Mouse (Mus musculus) intestine, embryonic 16.5 days (tissue): ENCODE results near the gene Susd4. TPM values are rescaled to one million over a fixed set of nuclear protein-coding genes. Genes with fewer than 3 reads are reported as not detected.
A peak's percentile ranks its signal among the peaks of the same experiment; 100 is the strongest.

ENCODE experiments used
- ATAC-seq: fragments of 200-750 bp; cut with Nextera tagmentation; 2 replicates; pipeline ENCODE4 v1.8.0; 2017; ENCODE audit warnings: moderate TSS enrichment, moderate library complexity
- H3K27ac ChIP-seq: fragments of 300-500 bp; sonication (generic); 2 replicates; pipeline ENCODE4 v1.5.1; 2014; ENCODE audit warnings: mild to moderate bottlenecking, low read length
- H3K27me3 ChIP-seq: fragments of 300-500 bp; sonication (generic); replicated peaks from 2 replicates; pipeline ENCODE4 v1.6.1; 2014; ENCODE audit warnings: low read length, control low read depth, mixed read lengths; ENCODE audit not compliant: control insufficient read depth, insufficient read depth
- H3K36me3 ChIP-seq: fragments of 300-500 bp; sonication (generic); 2 replicates; pipeline ENCODE4 v1.6.1; 2014; ENCODE audit warnings: low read length, control low read depth; ENCODE audit not compliant: control insufficient read depth, insufficient read depth
- H3K4me1 ChIP-seq: fragments of 300-500 bp; sonication (generic); 2 replicates; pipeline ENCODE4 v1.6.1; 2014; ENCODE audit warnings: low read length, control low read depth, mixed read lengths; ENCODE audit not compliant: control insufficient read depth, insufficient read depth
- H3K4me2 ChIP-seq: fragments of 300-500 bp; sonication (generic); 2 replicates; pipeline ENCODE4 v1.6.1; 2014; ENCODE audit warnings: low read depth, low read length, control low read depth
- H3K4me3 ChIP-seq: fragments of 300-500 bp; sonication (generic); 2 replicates; pipeline ENCODE4 v1.5.1; 2014; ENCODE audit warnings: mild to moderate bottlenecking, low read length
- H3K9ac ChIP-seq: fragments of 300-500 bp; sonication (generic); 2 replicates; pipeline ENCODE4 v1.6.1; 2014; ENCODE audit warnings: low read depth, low read length
- H3K9me3 ChIP-seq: fragments of 300-500 bp; sonication (generic); 2 replicates; pipeline ENCODE4 v1.6.1; 2016; ENCODE audit warnings: low read length, control low read depth; ENCODE audit not compliant: control insufficient read depth
- WGBS: fragments of 180-500 bp; shearing (Covaris S2); extraction: QIAGEN DNeasy Blood & Tissue Kit; methylation state at CpG from one replicate; pipeline ENCODE4 v1.1.7; 2014; 5-methylcytosine and 5-hydroxymethylcytosine counted together
- polyA plus RNA-seq: library from polyadenylated mRNA; unstranded; fragments of >200 nt; fragmentation: Nextera tagmentation; extraction: Ambion mirVana; gene quantifications from 2 replicates; pipeline ENCODE4 v1.2.1, GENCODE M21; 2015

Gene Susd4
- polyA plus RNA-seq, 1 experiment from 2014 or later, result 12.3 TPM

DNA sequence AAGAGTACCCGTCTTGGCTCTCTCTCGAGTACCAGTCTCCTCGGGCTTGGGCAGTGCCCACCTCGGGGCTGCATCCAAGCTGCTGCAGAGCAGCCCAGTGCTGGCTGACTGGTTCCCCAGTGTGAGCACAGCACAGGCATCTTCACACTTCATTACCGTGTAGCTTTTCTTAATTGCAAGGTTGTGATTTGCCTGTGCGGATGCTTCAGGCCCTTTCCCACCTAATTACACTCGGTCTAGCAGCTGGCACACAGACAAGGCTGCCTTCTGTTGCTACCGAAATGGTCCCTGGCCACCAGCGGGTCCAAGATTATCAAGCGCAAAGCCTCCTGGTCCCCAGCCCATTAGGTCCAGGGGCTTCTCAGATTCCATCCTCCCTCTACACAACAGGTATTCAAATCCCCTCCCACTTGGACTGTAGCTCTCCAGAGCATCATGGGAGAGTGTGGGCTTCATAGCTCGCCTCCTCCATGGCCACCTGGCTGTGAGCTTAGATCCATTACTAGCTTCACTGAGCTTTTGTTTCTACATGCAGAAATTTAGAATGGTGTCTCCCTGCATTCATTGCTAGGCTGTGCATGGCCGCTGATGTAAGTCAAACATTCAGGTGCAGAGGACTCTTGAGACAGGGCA, 134.0 kb downstream of the Susd4 start:
- 79% methylated on average over 12 of the region's 12 CpGs for WGBS
- no peaks in the 10 kb centered on the region; the same call in 1 of the 2 replicates for H3K4me1 ChIP-seq
- no peaks in the 10 kb centered on the region for H3K9me3 ChIP-seq
- no peak overlapping the region for H3K27ac ChIP-seq
- H3K4me2 ChIP-seq, result no peak overlapping the region
- H3K27me3 ChIP-seq, result no peaks in the 10 kb centered on the region
- no peak for ATAC-seq
- H3K9ac ChIP-seq, result no peak overlapping the region
- H3K4me3 ChIP-seq, result no peak overlapping the region
- no peaks in the 10 kb centered on the region for H3K36me3 ChIP-seq

DNA sequence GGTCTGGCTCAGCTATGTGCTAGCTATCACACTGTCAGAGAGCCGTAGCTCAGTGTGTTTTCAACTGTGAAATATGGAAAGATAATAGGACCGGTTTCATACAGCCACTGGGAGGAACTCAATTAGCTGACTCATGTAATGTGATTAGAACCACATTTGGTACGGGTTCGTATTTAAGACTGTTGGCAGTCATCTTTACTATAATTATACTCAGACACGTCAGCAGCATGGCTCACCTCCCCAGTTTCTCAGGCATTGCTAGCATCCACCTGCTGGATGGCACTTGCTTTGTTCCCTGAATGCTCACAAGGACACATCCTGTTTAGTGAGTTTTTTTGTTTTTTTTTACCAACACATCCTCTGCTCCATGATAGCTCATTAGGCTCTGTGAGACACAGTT, 138.4 kb downstream of the Susd4 start:
- Histone ChIP-seq H3K36me3 (no peaks in the 10 kb centered on the region), H3K4me2 (no peak overlapping the region), H3K27me3 (no peaks in the 10 kb centered on the region), H3K4me3 (no peak overlapping the region), H3K4me1 (peaks cover 5% of the 10 kb centered on the region; the same call in 1 of the 2 replicates), H3K9me3 (no peaks in the 10 kb centered on the region), H3K9ac (no peak overlapping the region), H3K27ac (no peak overlapping the region)
- WGBS, result 72% methylated on average over 5 of the region's 5 CpGs
- ATAC-seq, result no peak

- H3K4me2 ChIP-seq, result no peak overlapping the region
- WGBS, result 61% methylated on average over 3 of the region's 3 CpGs
- no peaks in the 10 kb centered on the region for H3K9me3 ChIP-seq
- no peak overlapping the region for H3K9ac ChIP-seq
- H3K27me3 ChIP-seq, result no peaks in the 10 kb centered on the region
- ATAC-seq, result no peak
- H3K36me3 ChIP-seq, result no peaks in the 10 kb centered on the region
- H3K4me1 ChIP-seq, result peaks cover 12% of the 10 kb centered on the region
- H3K27ac ChIP-seq, result no peak overlapping the region
- H3K4me3 ChIP-seq, result no peak overlapping the region
Observed at GRCm38 (mm10) chr1:182902906-182903305, 139.2 kb downstream of the Susd4 start.

- no peaks in the 10 kb centered on the region for H3K9me3 ChIP-seq
- no peaks in the 10 kb centered on the region for H3K36me3 ChIP-seq
- 49% methylated on average over 3 of the region's 3 CpGs for WGBS
- ATAC-seq, result no peak
- H3K4me1 ChIP-seq, result peaks cover 24% of the 10 kb centered on the region
- H3K27me3 ChIP-seq, result no peaks in the 10 kb centered on the region
- H3K4me2 ChIP-seq, result no peak overlapping the region
- H3K9ac ChIP-seq, result no peak overlapping the region
- no peak overlapping the region for H3K4me3 ChIP-seq
- no peak overlapping the region for H3K27ac ChIP-seq
Observed at GRCm38 (mm10) chr1:182905669-182906068, 142.0 kb downstream of the Susd4 start.

- H3K9ac ChIP-seq, result peak overlapping the region; percentile 35; the same call in 1 of the 2 replicates
- peak; percentile 95 for ATAC-seq
- peaks cover 24% of the 10 kb centered on the region for H3K4me1 ChIP-seq
- H3K36me3 ChIP-seq, result peaks cover 2% of the 10 kb centered on the region; the same call in 1 of the 2 replicates
- no peaks in the 10 kb centered on the region for H3K27me3 ChIP-seq
- no peak overlapping the region for H3K4me3 ChIP-seq
- WGBS, result 13% methylated on average over 14 of the region's 14 CpGs
- H3K9me3 ChIP-seq, result peaks cover 3% of the 10 kb centered on the region
- H3K4me2 ChIP-seq, result peak overlapping the region; percentile 37
- peak overlapping the region; percentile 68 for H3K27ac ChIP-seq
Observed at GRCm38 (mm10) chr1:182908050-182909036, 144.7 kb downstream of the Susd4 start.

- Histone ChIP-seq H3K27ac (peak overlapping the region; percentile 52; the same call in 1 of the 2 replicates), H3K4me3 (no peak overlapping the region), H3K4me2 (no peak overlapping the region), H3K9me3 (peaks cover 3% of the 10 kb centered on the region), H3K9ac (peak overlapping the region; percentile 35), H3K36me3 (peaks cover 2% of the 10 kb centered on the region; the same call in 1 of the 2 replicates), H3K27me3 (no peaks in the 10 kb centered on the region), H3K4me1 (peaks cover 24% of the 10 kb centered on the region)
- WGBS, result 64% methylated on average over 3 of the region's 3 CpGs
- ATAC-seq, result peak; percentile 5; the same call in 1 of the 2 replicates
Observed at GRCm38 (mm10) chr1:182909066-182909465, 145.4 kb downstream of the Susd4 start.

GRCm38 (mm10) chr1:182909596-182909995, 145.9 kb downstream of the Susd4 start:
- no peak overlapping the region for H3K27ac ChIP-seq
- H3K4me1 ChIP-seq, result peaks cover 24% of the 10 kb centered on the region
- no peak overlapping the region for H3K4me2 ChIP-seq
- H3K9ac ChIP-seq, result no peak overlapping the region
- H3K4me3 ChIP-seq, result no peak overlapping the region
- ATAC-seq, result no peak
- no peaks in the 10 kb centered on the region for H3K27me3 ChIP-seq
- WGBS, result 79% methylated on average over 5 of the region's 5 CpGs
- H3K9me3 ChIP-seq, result peaks cover 3% of the 10 kb centered on the region
- peaks cover 2% of the 10 kb centered on the region; the same call in 1 of the 2 replicates for H3K36me3 ChIP-seq

- H3K27me3 ChIP-seq, result no peaks in the 10 kb centered on the region
- peaks cover 2% of the 10 kb centered on the region; the same call in 1 of the 2 replicates for H3K36me3 ChIP-seq
- H3K4me1 ChIP-seq, result peaks cover 15% of the 10 kb centered on the region
- ATAC-seq, result no peak
- H3K4me2 ChIP-seq, result no peak overlapping the region
- no peak overlapping the region for H3K27ac ChIP-seq
- no peak overlapping the region for H3K9ac ChIP-seq
- peaks cover 3% of the 10 kb centered on the region for H3K9me3 ChIP-seq
- no peak overlapping the region for H3K4me3 ChIP-seq
- WGBS, result 71% methylated on average over 2 of the region's 2 CpGs
Observed at GRCm38 (mm10) chr1:182912591-182912990, 148.9 kb downstream of the Susd4 start.
